Mouse (Mus musculus) brain, embryonic 18.5 days (tissue): ENCODE results near the gene Fam83f.

Experiments
- DNase-seq: peaks from one replicate; pipeline ENCODE4 v3.0.0-alpha.2; 2012; ENCODE audit warnings: low read depth, low spot score

The Fam83f gene

DNA sequence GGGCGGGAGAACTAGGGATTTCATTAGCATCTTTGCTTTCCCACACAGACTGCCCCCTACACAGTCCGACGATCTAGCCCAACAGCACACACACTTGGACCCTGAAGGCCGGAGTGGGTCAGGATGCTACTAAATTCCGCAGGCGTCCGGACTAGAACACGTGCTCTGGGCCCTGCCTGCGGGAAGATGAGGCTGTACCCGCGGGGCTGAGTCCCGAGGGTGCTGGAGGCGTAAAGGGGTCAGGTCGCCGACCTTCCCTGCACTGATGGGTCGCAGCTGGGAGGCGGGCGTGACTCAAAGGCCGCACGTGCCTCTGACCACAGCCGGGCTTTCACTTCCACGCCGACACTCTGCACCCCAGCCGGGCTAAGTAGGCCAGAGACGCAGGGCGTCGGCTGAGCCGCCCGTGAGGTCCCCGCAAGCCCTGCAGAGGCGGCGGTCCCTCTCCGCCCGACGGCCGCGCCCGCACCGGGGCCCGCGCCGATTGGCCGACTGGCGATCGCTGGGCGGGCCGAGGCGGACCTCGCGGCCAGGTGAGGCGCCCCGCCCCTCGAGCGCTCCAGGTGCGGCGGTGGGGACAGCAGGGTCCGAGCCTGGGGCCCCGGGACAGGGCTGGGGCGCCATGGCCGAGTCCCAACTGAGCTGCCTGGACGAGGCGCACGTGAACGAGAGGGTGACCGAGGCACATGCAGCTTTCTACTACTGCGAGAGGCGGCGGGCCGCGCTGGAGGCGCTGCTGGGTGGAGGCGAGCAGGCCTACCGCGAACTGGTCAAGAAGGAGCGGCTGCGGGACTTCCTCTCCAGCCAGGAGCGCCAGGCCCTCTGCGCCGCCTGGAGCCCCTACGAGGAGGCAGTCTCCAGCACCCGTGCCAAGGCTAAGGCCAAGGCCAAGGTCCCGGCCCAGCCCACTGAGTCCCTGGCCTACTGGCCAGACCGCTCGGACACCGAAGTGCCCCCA is at the start of gene Fam83f:
Gene Fam83f, plus strand, starts transcription at position 553 of the 958 bp plus-strand sequence.
- DNase-seq = no peak

DNA sequence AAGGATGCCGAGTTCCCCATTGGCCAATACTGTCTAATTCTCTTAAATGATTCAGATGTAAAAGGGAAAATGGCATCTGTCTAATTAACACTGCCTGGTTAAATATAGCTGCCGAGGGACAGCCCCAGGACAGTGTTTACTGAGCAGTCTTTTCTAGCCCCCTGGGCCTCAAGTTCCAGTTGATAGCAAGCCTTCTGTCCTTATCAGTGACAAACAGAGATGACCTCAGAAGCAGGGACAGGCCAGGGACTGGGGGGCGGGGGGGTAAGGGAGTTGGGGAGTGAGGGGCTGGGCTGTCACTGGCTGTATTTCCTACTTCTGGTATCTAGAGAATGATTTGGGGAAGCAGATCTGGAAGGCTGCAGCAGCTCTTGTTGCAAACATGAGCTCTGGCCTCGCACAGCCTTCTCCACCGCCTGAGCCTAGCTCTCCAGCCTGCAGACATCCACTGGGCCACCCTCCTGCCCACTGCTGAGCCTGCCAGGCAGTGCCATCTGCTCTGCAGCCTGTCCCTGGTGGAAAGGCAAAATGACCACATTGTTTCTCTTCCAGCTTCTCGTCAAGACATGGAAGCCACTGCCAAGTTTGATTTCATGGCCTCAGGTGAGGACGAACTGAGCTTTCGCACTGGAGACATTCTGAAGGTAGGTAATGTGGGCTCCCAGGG is 48.3 kb upstream of the Fam83f start:
- no peak for DNase-seq

DNA sequence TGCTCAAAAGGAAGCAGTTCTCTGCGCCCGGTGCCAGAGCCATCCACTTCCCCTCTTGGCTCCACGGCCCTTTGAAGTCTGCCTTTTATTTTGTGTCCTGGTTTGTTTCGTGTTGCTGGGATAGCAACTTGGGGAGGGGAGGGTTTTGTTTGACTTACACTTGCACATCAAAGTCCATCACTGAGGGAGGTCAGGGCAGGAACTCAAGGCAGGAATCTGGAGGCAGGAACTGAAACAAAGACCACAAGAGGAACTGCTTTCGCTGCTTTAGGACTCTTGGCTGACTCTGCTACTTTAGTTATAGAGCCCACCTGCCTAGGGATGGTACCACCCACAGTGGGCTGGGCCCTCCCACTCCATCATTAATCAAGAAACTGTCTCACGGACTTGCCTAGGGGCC is 45.2 kb upstream of the Fam83f start:
- DNase-seq = no peak

- no peak for DNase-seq
Measured at GRCm38 (mm10) chr15:80630147-80630546, 41.5 kb upstream of the Fam83f start.

DNA sequence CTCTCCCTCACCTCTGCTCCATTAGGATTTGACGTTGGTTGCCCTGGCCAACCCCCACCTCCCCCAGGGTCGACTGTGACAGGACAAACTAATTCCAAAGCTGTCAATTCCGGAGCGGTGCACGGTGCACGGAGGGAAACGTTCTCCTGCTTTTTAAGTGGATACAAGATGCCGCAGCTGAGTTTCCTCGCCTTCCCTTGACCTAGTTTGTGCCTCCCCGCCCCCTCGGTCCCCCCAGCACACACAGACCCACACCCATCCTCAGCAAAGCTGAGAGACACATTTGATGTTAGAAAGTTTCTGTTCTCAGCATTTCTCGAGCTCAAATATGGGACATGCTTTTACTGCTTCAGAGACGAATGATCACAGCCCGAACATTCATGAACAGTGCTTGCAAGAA is 40.9 kb upstream of the Fam83f start:
- DNase-seq = no peak

DNA sequence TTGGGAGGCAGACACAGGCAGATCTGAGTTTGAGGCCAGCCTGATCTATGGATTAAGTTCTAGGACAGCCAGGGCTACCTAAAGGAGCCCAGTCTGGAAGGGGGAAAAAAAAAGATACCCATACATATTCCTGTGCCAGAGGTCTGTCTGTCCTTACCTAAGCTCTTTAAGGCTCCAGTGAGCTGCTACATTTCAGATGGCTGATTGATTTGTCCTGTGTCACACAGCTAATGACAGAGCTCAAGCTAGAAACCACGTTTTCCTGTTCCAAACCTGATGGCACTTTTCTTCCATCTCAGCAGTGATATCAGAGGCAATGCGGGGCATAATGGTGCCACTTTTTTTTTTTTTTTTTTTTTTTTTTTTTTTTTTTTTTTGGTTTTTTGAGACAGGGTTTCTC is 40.3 kb upstream of the Fam83f start:
- no peak for DNase-seq

GRCm38 (mm10) chr15:80632280-80632893 is 39.3 kb upstream of the Fam83f start:
- DNase-seq = no peak

GRCm38 (mm10) chr15:80634391-80635193 is 37.1 kb upstream of the Fam83f start:
- DNase-seq = no peak

GRCm38 (mm10) chr15:80636757-80637372 is 34.8 kb upstream of the Fam83f start:
- no peak for DNase-seq

GRCm38 (mm10) chr15:80639071-80639702 is 32.5 kb upstream of the Fam83f start:
- DNase-seq = no peak

GRCm38 (mm10) chr15:80639874-80640273 is 31.8 kb upstream of the Fam83f start:
- no peak for DNase-seq

DNA sequence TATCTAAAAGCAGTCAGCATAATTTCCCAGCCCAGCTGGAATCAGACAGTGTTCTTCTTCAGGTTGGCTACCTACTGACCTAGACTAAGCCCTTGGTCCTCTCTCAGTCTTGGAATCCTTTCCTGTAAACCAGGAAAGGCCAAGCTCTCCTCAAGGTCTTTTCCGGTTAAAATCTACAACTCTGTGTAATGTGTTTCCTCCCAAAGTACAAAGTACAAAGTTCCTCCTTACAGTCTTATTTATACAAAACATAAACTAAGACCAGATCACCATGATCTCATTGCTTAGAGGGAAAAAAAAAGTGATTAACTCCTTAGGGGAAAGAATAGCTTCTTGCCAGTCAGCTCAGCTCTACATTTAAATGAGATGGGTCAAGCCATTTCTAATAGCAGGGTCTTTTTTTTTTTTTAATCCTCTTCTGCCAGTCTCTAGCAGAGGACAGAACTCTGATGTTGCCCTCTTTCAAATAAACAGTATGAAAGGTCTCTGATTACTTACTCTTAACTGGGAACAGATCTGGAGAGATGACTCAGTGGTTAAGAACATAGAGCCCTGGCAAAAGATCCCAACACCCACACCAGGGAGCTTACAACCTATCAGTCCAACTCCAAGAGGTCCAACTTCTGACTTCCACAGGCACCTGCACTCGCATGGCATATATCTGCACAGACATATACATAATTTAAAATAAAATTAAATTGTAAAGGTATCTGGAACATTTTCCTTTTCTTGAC is 29.8 kb upstream of the Fam83f start:
- no peak for DNase-seq

- DNase-seq = no peak
Measured at GRCm38 (mm10) chr15:80645006-80645797, 26.4 kb upstream of the Fam83f start.

DNA sequence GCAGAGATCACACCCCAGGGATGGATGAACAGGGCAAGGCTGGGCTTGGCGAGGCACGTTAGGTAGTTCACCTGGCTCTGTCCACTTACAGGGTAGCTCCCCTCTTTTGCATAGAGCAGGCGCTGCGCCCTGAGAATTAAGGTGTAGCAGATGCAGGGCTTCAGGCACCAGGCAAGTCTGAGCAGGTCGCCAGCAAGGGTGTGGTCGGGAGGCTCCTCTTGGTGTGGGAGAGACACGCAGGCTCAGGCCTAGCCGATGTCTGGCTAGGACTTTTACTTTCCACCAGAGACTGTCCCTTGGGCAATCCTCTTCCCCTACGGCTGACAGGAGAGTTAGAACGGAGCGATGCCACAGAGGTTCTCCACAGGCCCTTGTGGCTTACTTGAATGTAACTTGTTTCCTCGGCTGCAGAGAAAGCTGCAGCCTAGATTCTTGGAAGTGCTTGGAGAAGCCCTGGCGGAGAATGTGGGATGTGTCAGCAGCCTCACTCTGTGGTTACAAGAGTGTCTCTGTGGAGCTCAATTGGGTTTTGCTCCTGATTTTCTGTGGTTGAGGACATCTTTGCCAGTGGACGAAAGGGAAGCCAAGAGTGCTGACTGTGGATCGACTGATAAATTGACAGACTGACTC is 22.6 kb upstream of the Fam83f start:
- no peak for DNase-seq

DNA sequence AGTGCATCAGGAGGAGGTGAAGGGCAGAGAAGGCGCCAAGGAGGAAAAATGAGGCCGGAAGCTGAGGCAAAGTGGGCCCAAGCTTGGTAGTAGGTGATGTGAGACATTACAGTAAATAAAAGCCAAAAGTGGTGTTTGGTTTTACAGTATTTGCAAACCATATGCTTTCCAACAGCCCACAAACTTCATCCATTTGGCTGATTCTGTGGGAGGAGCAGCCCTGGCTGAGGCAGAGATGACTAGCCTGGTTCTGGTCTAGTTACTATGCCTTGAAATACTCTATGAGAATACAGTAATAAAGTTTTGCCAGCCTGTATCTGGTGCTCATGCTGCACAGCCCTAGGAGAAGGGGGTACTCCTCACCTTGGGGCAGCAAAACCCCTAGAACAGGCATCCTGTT is 21.2 kb upstream of the Fam83f start:
- no peak for DNase-seq

DNA sequence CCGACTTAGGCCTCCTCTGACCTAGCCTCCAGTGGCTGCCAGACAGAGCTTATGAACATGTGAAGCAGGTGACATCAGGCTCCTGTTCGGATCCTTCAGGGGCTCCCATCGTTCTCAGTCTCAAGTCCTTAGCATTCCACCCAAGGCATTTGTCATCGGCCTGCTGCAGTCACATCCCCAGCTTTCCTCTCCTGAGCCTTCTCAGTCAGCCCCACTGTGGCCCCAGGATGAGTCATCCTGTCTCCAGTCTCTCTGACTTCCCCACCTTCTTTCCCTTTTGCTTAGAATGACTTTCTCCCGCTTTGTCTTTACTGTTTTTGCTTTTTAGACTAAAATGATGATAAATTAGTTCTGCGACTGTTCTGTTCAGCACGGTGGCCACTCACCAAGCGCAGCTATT is 17.8 kb upstream of the Fam83f start:
- no peak for DNase-seq

DNA sequence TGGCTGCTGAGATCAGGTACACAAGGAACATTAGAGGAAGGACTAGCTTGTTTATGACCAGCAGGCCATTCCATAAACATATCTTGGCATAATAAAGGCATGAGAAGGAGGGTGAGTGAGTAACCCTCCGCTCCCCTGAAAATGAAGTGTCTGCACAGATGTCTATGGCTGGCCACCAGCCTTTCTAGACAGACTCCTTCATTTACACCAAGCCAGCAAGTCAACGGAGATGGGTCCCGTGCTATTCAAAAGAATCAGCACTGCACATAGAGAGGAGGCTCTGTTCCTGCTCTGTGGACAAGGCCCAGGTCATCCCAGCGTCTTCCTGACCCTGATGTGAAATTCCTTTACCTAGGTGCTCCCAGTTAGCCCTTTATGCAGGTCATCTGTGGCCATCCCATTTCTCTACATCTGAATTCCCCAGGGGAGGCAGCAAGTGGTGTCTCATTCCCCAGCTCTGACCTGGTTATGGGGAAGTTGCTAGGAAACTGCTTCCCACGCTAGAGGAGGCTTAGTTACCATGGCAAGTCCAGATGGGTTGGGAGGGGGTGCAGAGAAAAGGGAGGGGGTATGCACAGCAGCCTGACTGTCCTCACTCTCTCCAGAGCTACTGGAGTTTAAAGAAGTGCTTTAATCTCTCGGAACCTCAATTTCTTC is 12.7 kb upstream of the Fam83f start:
- DNase-seq = peak; percentile 42

DNA sequence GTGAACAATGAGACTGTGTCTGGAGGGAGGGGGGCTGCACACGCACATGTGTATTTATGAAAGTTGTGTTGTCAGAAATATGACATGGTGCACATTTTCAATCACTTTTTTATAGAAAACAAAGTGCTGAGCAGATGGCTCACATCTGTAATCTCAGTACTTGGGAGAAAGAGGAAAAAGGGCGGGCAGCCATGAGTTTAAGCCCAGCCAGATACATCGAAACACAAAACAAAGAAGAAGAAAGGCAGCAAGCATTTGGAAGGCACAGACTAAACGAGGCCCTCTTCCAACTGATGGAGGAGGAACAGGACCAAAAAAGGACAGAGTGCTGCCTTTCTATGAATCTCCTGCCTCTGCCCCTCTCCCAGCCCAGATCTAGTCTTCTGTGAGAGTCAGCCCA is 10.7 kb upstream of the Fam83f start:
- DNase-seq = no peak
